ENCODE assay signal across 9 mouse cellular contexts in genomic region chrX:48146262-48146661, GRCm38 (mm10). TPM values are rescaled to one million over a fixed set of nuclear protein-coding genes. Genes with fewer than 3 reads are reported as not detected.
DNase-seq lines count a peak whose midpoint lies in the region; ATAC-seq lines count a peak whose summit lies in the region.
"Had no signal": no experiment of that assay in that cellular context is flagged by ENCODE, and none has a peak within 500 bp of the region (broad histone marks: within the 10 kb centered on the region; RNA-seq: fewer than 3 reads in every experiment).

Gene Sash3 (plus strand): TSS chrX:48146436.

- DNase-seq in heart, adult 11 months: peak; percentile 95
- no peak for DNase-seq in heart, adult 8-10 months (ENCODE audit: low spot score)
- peak; percentile 86 for DNase-seq in splenic B cell, adult 2 months (ENCODE audit: low read depth, low spot score)
- no peak for DNase-seq in layer of hippocampus, adult 8-10 months (ENCODE audit: low spot score in 2 of 2)
- no peak for DNase-seq in cerebellum, adult 9-10 months

- H3K4me3 ChIP-seq in macrophage (ENCODE audit: inconsistent target): peak within 1 kb of the TSS; percentile 60
- no peak within 1 kb of the TSS for H3K4me3 ChIP-seq in midbrain, embryonic 16.5 days (ENCODE audit: low read depth, low read length)
- H3K4me3 ChIP-seq: embryonic facial prominence, embryonic 12.5 days had no signal

- H3K4me2 ChIP-seq in midbrain, embryonic 16.5 days (ENCODE audit: low read length): no peak within 1 kb of the TSS
- H3K4me2 ChIP-seq: embryonic facial prominence, embryonic 12.5 days had no signal

- no peaks in the 10 kb centered on the region for H3K4me1 ChIP-seq in midbrain, embryonic 16.5 days (ENCODE audit: control insufficient read depth, insufficient read depth, low read length)
- H3K4me1 ChIP-seq: embryonic facial prominence, embryonic 12.5 days had no signal

- H3K79me2 ChIP-seq in macrophage (ENCODE audit: inconsistent target): peaks cover 50% of the 10 kb centered on the region

- H3K36me3 ChIP-seq in macrophage (ENCODE audit: inconsistent target): no peaks in the 10 kb centered on the region
- H3K36me3 ChIP-seq in splenic B cell, adult 2 months (ENCODE audit: control insufficient read depth, insufficient read depth, low read length, poor library complexity, severe bottlenecking): peaks cover 2% of the 10 kb centered on the region; the same call in 1 of the 2 replicates
- no peaks in the 10 kb centered on the region for H3K36me3 ChIP-seq in midbrain, embryonic 16.5 days (ENCODE audit: control insufficient read depth, insufficient read depth, low read length)
- H3K36me3 ChIP-seq: embryonic facial prominence, embryonic 12.5 days had no signal

- H3K27me3 ChIP-seq in splenic B cell, adult 2 months (ENCODE audit: control insufficient read depth, insufficient read depth, low read length, poor library complexity, severe bottlenecking): no peaks in the 10 kb centered on the region
- H3K27me3 ChIP-seq in midbrain, embryonic 16.5 days (ENCODE audit: control insufficient read depth, insufficient read depth, low read depth, low read length): no peaks in the 10 kb centered on the region
- H3K27me3 ChIP-seq: embryonic facial prominence, embryonic 12.5 days had no signal

- peak; percentile 48; the same call in 1 of the 2 replicates for ATAC-seq in erythroid progenitor cell, adult 5-6 weeks (replicated peaks; ENCODE audit: low FRiP score, poor library complexity, severe bottlenecking)
- ATAC-seq in midbrain, embryonic 16.5 days: no peak

- H3K27ac ChIP-seq in macrophage: peak within 1 kb of the TSS; percentile 88
- no peak within 1 kb of the TSS for H3K27ac ChIP-seq in midbrain, embryonic 16.5 days (ENCODE audit: low read length)
- H3K27ac ChIP-seq: embryonic facial prominence, embryonic 12.5 days had no signal

- 16% methylated on average over 4 of the region's 4 CpGs for WGBS in macrophage (ENCODE audit: missing documents)
- 91% methylated on average over 4 of the region's 4 CpGs for WGBS in midbrain, embryonic 16.5 days

- H3K9me3 ChIP-seq in midbrain, embryonic 16.5 days (replicated peaks; ENCODE audit: control insufficient read depth, low read length, poor library complexity, severe bottlenecking): no peaks in the 10 kb centered on the region
- H3K9me3 ChIP-seq: embryonic facial prominence, embryonic 12.5 days had no signal

- H3K9ac ChIP-seq in midbrain, embryonic 16.5 days (ENCODE audit: low read depth, low read length): no peak within 1 kb of the TSS
- H3K9ac ChIP-seq: embryonic facial prominence, embryonic 12.5 days had no signal

RNA-seq across cellular contexts. Expression of gene Sash3, which starts in this region (rescaled TPM):
- 1 to 10 TPM in 1 of 4 experiments, under 1 TPM in 3; 0.41 to 1.8 (median 0.76) TPM for total RNA-seq in heart, adult 8-10 months (2022)
- 24.5 and 33.5 TPM in 2 replicates for total RNA-seq in erythroid progenitor cell, adult 5-6 weeks (2015; ENCODE audit: low replicate concordance)
- total RNA-seq in erythroid progenitor cell, adult 5-6 weeks (2017; ENCODE audit: low replicate concordance): 13.0 and 24.5 TPM in 2 replicates
- 10 to 100 TPM in 22 of 26 experiments, 1 to 10 TPM in 4; 4.5 to 48.2 (median 19.8) TPM for total RNA-seq in macrophage (2018; cell fraction: chromatin; rRNA removed)
- total RNA-seq in macrophage (2018; cell fraction: cytosol; rRNA removed): 100 to 1,000 TPM in 6 of 26 experiments, 10 to 100 TPM in 20; 46.5 to 111 (median 85.9) TPM
- 10 to 100 TPM; 15.3 to 90.7 (median 47.5) TPM for total RNA-seq in macrophage (2018; cell fraction: nucleus; rRNA removed)
- polyA plus RNA-seq in macrophage (2018): 69.0 to 81.4 TPM (median 69.1 TPM) in 3 replicates
- total RNA-seq in layer of hippocampus, adult 8-10 months (2022): 1 to 10 TPM; 1.4 to 4.4 (median 2.6) TPM
- 0.65 and 1.2 TPM in 2 replicates for polyA plus RNA-seq in midbrain, embryonic 16.5 days (2015; fragmentation: Nextera tagmentation; extraction: Ambion mirVana)

Comparison
In these comparisons a context has a peak if more than half of its experiments do, and no peak if none do; other contexts are left out.
1. RNA of gene Sash3 (polyA plus RNA-seq): 69.0 to 81.4 TPM in macrophage; 0.65 to 1.2 TPM in midbrain, embryonic 16.5 days; every median in the first group is over 10 times any median in the second.
2. DNase-seq: peak in heart, adult 11 months (single experiment) and splenic B cell, adult 2 months (single experiment); none in heart, adult 8-10 months (single experiment), layer of hippocampus, adult 8-10 months (0 of 2) and cerebellum, adult 9-10 months (single experiment).